Mouse (Mus musculus): ENCODE data around the gene Arrb2.
"Not testable (repeated sequence)": the region's sequence is repeated elsewhere in the genome, so short reads cannot be mapped to it uniquely, and the experiment has no call there.

Gene Arrb2
- long read RNA-seq, experiment 1, partial matches to known transcripts = 0 of 1 reads
- long read RNA-seq, experiment 1, other reads (novel, unspliced or antisense) = 1 of 1 reads
- long read RNA-seq, experiment 2, partial matches to known transcripts = 2 of 2 reads
- long read RNA-seq, experiment 2, other reads (novel, unspliced or antisense) = 0 of 2 reads

- intact Hi-C loops (cut with DNase I) = loop anchor here (5.0 to 10.0 kb wide), 3 partner anchors 75 to 323 kb away; partner anchors contain the start of gene Tm4sf5
Measured at GRCm38 (mm10) chr11:70432048-70432894, at the start of gene Arrb2. Gene Arrb2, plus strand, starts transcription at chr11:70432635.

GRCm38 (mm10) chr11:70384136-70384535 is 48.3 kb upstream of the Arrb2 start:
- intact Hi-C loops (cut with DNase I) = no loop called here

GRCm38 (mm10) chr11:70387436-70387835 is 45.0 kb upstream of the Arrb2 start:
- intact Hi-C loops (cut with DNase I) = no loop called here

- intact Hi-C loops (cut with DNase I) = no loop called here
Measured at GRCm38 (mm10) chr11:70389421-70389820, 43.0 kb upstream of the Arrb2 start.

- intact Hi-C loops (cut with DNase I) = loop anchor here (5.0 kb wide), 1 partner anchor 81 kb away; the partner anchor contains the start of gene Alox12e
Measured at GRCm38 (mm10) chr11:70403598-70403997, 28.8 kb upstream of the Arrb2 start.

GRCm38 (mm10) chr11:70409594-70410296 is 22.7 kb upstream of the Arrb2 start, which contains the start of gene Pelp1:
Gene Pelp1, minus strand, starts transcription at chr11:70410031.
- intact Hi-C loops (cut with DNase I) = loop anchor here (5.0 kb wide), 1 partner anchor 98 kb away; the partner anchor contains the start of gene Tm4sf5

GRCm38 (mm10) chr11:70410297-70410643 is 22.2 kb upstream of the Arrb2 start:
- intact Hi-C loops (cut with DNase I) = loop anchor here (5.0 kb wide), 1 partner anchor 97 kb away; the partner anchor contains the start of gene Tm4sf5

- intact Hi-C loops (cut with DNase I) = loop anchor here (5.0 kb wide), 1 partner anchor 95 kb away; the partner anchor contains the start of gene Tm4sf5
Measured at GRCm38 (mm10) chr11:70412591-70412990, 19.8 kb upstream of the Arrb2 start.

- intact Hi-C loops (cut with DNase I) = loop anchor here (5.0 kb wide), 1 partner anchor 93 kb away; the partner anchor contains the start of gene Tm4sf5
Measured at GRCm38 (mm10) chr11:70413961-70414360, 18.5 kb upstream of the Arrb2 start.

- intact Hi-C loops (cut with DNase I) = no loop called here
Measured at GRCm38 (mm10) chr11:70418199-70418598, 14.2 kb upstream of the Arrb2 start.

GRCm38 (mm10) chr11:70419486-70419885 is 12.9 kb upstream of the Arrb2 start:
- intact Hi-C loops (cut with DNase I) = no loop called here

GRCm38 (mm10) chr11:70426598-70426997 is 5.8 kb upstream of the Arrb2 start:
- intact Hi-C loops (cut with DNase I) = not testable (repeated sequence)

GRCm38 (mm10) chr11:70431574-70431973 is 861 bp upstream of the Arrb2 start:
- intact Hi-C loops (cut with DNase I) = loop anchor here (5.0 to 10.0 kb wide), 3 partner anchors 76 to 323 kb away; partner anchors contain the start of gene Tm4sf5

- intact Hi-C loops (cut with DNase I) = loop anchor here (5.0 to 10.0 kb wide), 3 partner anchors 74 to 322 kb away; partner anchors contain the start of gene Tm4sf5
Measured at GRCm38 (mm10) chr11:70432895-70433568, 597 bp downstream of the Arrb2 start.

GRCm38 (mm10) chr11:70433569-70433943 is 1.1 kb downstream of the Arrb2 start:
- intact Hi-C loops (cut with DNase I) = loop anchor here (5.0 to 10.0 kb wide), 3 partner anchors 74 to 321 kb away; partner anchors contain the start of gene Tm4sf5

- intact Hi-C loops (cut with DNase I) = loop anchor here (5.0 to 10.0 kb wide), 3 partner anchors 73 to 321 kb away; partner anchors contain the start of gene Tm4sf5
Measured at GRCm38 (mm10) chr11:70433951-70434350, 1.5 kb downstream of the Arrb2 start.

- intact Hi-C loops (cut with DNase I) = loop anchor here (10.0 kb wide), 2 partner anchors 169 to 319 kb away; no protein-coding TSS in a partner anchor
Measured at GRCm38 (mm10) chr11:70435476-70435875, 3.0 kb downstream of the Arrb2 start.

- intact Hi-C loops (cut with DNase I) = loop anchor here (10.0 kb wide), 2 partner anchors 167 to 317 kb away; no protein-coding TSS in a partner anchor
Measured at GRCm38 (mm10) chr11:70437426-70437825, 5.0 kb downstream of the Arrb2 start.

GRCm38 (mm10) chr11:70438728-70439374 is 6.4 kb downstream of the Arrb2 start:
- intact Hi-C loops (cut with DNase I) = loop anchor here (10.0 kb wide), 2 partner anchors 166 to 316 kb away; no protein-coding TSS in a partner anchor

- intact Hi-C loops (cut with DNase I) = no loop called here
Measured at GRCm38 (mm10) chr11:70440637-70441036, 8.2 kb downstream of the Arrb2 start.
